Mouse (Mus musculus) liver, embryonic 15.5 days (tissue): ENCODE results near the gene Actb. TPM values are rescaled to one million over a fixed set of nuclear protein-coding genes. Genes with fewer than 3 reads are reported as not detected.
A peak's percentile ranks its signal among the peaks of the same experiment; 100 is the strongest.

Source experiments
- ATAC-seq: fragments of 200-750 bp; cut with Nextera tagmentation; 2 replicates; pipeline ENCODE4 v1.8.0; 2017; ENCODE audit warnings: moderate number of reproducible peaks, mild to moderate bottlenecking, moderate library complexity; ENCODE audit not compliant: insufficient read depth
- H3K27ac ChIP-seq: fragments of 300-500 bp; sonication (generic); replicated peaks from 2 replicates; pipeline ENCODE4 v1.5.1; 2015; ENCODE audit warnings: mild to moderate bottlenecking, inconsistent platforms
- H3K27me3 ChIP-seq: fragments of 300-500 bp; sonication (generic); 2 replicates; pipeline ENCODE4 v1.6.1; 2015; ENCODE audit warnings: mild to moderate bottlenecking, inconsistent platforms
- H3K36me3 ChIP-seq: fragments of 300-500 bp; sonication (generic); replicated peaks from 2 replicates; pipeline ENCODE4 v1.6.1; 2015; ENCODE audit warnings: moderate library complexity, mild to moderate bottlenecking, inconsistent platforms
- H3K4me1 ChIP-seq: fragments of 300-500 bp; sonication (generic); replicated peaks from 2 replicates; pipeline ENCODE4 v1.6.1; 2015; ENCODE audit warnings: inconsistent platforms
- H3K4me2 ChIP-seq: fragments of 300-500 bp; sonication (generic); 2 replicates; pipeline ENCODE4 v1.6.1; 2015; ENCODE audit warnings: moderate library complexity, mild to moderate bottlenecking, inconsistent platforms
- H3K4me3 ChIP-seq: fragments of 300-500 bp; sonication (generic); replicated peaks from 2 replicates; pipeline ENCODE4 v1.5.1; 2015; ENCODE audit warnings: mild to moderate bottlenecking, inconsistent platforms
- H3K9ac ChIP-seq: fragments of 300-500 bp; sonication (generic); 2 replicates; pipeline ENCODE4 v1.6.1; 2015; ENCODE audit warnings: moderate library complexity, mild to moderate bottlenecking, inconsistent platforms
- H3K9me3 ChIP-seq: fragments of 300-500 bp; sonication (generic); replicated peaks from 2 replicates; pipeline ENCODE4 v1.6.1; 2016; ENCODE audit warnings: inconsistent platforms
- WGBS: fragments of 180-500 bp; shearing (Covaris S2); methylation state at CpG from one replicate; pipeline ENCODE4 v1.1.7; 2015; ENCODE audit warnings: mixed read lengths; ENCODE audit not compliant: insufficient replicate concordance; 5-methylcytosine and 5-hydroxymethylcytosine counted together
- polyA plus RNA-seq: library from polyadenylated mRNA; unstranded; fragments of >200 nt; fragmentation: Nextera tagmentation; extraction: Ambion mirVana; gene quantifications from 2 replicates; pipeline ENCODE4 v1.2.1, GENCODE M21; 2015

The Actb gene
- polyA plus RNA-seq, 1 experiment from 2014 or later = 6,728 TPM

DNA sequence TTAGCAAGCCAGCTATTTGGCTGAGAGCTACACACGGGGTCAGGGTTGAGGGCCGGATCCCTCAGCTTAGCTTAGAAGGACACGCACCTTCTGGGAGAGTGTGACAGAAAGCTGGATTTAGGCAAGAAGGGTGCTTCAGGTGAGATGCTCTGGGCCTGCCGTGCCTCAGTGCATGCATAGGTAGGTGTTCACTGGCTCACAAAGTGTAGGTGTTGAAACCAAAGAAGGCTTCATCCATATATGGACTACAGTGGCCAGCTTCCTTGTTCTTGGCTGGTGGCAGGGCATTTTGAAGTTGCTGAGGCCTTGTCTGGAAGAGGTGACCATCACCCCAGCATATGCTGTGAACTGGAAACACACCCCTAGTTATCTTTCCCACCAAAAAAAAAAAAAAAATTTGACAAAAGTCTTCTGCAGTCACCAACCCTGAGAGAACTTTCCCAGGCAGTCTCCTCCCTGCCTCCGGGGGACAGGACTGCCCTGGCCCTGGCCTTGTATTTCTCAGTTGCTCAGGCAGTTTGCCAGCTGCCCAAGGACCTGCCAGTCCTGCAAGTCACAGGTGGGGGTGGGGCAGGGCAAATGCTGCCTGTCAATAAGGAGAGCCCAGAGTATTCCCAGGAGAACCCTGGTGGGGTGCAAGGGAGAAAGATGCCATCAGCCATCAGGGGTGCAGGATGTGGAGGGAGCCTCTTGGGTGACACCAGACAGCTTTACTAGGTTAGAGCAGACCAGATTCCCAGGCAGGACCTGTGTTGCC is 1.4 kb upstream of the Actb start:
- Histone ChIP-seq H3K27ac (peak overlapping the region; percentile 98), H3K36me3 (peaks cover 26% of the 10 kb centered on the region), H3K4me3 (peak overlapping the region; percentile 79), H3K27me3 (no peaks in the 10 kb centered on the region), H3K4me1 (peaks cover 81% of the 10 kb centered on the region), H3K4me2 (peak overlapping the region; percentile 91), H3K9ac (peak overlapping the region; percentile 96), H3K9me3 (no peaks in the 10 kb centered on the region)
- no peak for ATAC-seq
- 59% methylated on average over 5 of the region's 5 CpGs for WGBS

DNA sequence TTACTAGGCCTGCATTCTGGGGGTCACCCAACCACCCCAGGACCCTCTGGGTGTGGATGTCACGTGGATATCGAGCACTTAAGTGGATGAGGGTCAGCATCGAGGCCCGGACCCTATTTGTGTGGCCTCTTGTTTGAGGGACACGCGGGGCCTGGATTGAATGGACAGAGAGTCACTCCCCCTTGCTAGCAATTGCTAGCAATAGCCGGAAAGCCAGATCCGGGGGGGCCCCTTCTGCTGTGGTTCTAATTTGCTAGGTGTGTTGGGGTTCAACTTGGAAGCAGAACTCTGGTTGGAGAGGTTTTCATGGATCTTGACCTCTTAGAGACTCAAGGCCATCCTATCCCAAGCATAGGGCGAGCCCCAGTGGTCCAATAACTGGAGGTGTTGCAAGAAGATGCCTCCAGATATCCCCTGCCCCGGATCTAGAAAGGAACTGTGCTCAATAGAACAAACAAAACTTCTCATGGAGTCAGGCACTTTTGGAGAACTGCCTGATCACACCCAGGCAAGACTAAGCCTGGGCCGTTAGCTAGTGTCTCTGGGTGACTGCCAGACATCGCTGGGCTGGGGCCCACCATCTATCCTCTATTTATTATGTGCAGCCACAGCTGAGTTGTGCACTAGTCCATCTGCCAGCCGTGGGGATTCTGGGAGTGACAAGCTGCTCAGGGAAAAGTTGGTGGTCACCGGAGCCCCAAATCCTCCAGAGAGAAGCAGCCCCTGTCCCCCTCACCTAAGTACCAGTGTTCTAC is 671 bp upstream of the Actb start:
- Histone ChIP-seq H3K4me1 (peaks cover 81% of the 10 kb centered on the region), H3K36me3 (peaks cover 33% of the 10 kb centered on the region), H3K4me2 (peak overlapping the region; percentile 91), H3K27ac (peak overlapping the region; percentile 98), H3K9ac (peak overlapping the region; percentile 96), H3K9me3 (no peaks in the 10 kb centered on the region), H3K4me3 (peak overlapping the region; percentile 79), H3K27me3 (no peaks in the 10 kb centered on the region)
- WGBS = 33% methylated on average over 14 of the region's 14 CpGs
- no peak for ATAC-seq

DNA sequence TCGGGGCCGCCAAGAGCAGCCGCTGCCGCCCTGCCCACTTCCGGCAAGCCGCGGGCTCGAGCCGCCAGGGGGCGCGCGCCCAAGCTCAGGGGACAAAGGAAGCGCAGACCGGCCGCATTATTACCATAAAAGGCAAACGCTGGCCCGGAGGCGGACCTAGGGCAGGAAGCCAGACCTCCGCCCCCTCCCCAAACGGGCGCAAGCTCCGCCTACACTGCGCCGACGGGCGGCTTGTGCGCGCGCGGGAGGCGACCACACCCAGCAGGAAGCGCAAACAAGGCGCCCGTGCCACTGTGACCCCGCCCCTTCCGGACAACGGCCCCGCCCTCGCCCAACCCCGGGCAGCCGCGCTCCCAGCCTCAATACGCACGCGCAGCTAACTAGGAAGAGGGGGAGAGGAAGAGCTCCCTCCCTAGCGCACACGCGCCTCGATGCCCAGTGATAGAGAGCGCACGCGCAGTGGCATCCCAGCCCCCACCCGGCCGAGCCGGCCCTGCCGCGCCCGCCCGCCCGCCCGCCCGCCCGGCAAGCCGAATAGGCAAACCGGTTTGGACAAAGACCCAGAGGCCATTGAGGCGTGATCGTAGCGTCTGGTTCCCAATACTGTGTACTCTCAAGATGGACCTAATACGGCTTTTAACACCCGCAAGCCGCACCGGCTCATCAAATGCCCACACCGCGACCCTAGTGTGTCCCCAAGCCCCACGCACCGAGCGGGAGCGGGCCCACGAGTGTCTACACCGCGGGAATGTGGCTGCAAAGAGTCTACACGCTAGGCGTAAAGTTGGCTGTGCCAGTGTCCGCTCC is 626 bp downstream of the Actb start:
- Histone ChIP-seq H3K4me2 (peak overlapping the region; percentile 91), H3K9me3 (no peaks in the 10 kb centered on the region), H3K4me3 (peak overlapping the region; percentile 79), H3K4me1 (peaks cover 71% of the 10 kb centered on the region), H3K27me3 (no peaks in the 10 kb centered on the region), H3K27ac (peak overlapping the region; percentile 98), H3K9ac (peak overlapping the region; percentile 96), H3K36me3 (peaks cover 46% of the 10 kb centered on the region)
- under 1% methylated on average over 84 of the region's 84 CpGs for WGBS
- peak; percentile 90 for ATAC-seq

DNA sequence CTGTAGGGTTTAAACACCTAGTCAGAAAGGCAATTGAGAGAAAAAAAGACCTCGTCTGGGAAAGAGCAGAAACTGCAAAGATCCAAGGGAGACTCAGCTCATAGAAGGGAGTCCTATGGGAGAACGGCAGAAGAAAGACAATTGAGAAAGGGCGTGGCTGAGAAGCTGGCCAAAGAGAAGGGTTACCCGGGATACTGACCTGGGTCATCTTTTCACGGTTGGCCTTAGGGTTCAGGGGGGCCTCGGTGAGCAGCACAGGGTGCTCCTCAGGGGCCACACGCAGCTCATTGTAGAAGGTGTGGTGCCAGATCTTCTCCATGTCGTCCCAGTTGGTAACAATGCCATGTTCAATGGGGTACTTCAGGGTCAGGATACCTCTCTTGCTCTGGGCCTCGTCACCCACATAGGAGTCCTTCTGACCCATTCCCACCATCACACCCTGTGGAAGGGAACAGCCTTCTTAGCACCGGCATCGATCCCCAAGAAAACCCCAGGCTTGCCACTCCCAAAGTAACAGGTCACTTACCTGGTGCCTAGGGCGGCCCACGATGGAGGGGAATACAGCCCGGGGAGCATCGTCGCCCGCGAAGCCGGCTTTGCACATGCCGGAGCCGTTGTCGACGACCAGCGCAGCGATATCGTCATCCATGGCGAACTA is 1.4 kb downstream of the Actb start:
- Histone ChIP-seq H3K27me3 (no peaks in the 10 kb centered on the region), H3K9ac (peak overlapping the region; percentile 96), H3K36me3 (peaks cover 54% of the 10 kb centered on the region), H3K4me3 (peak overlapping the region; percentile 79), H3K4me2 (peak overlapping the region; percentile 80), H3K27ac (peak overlapping the region; percentile 98), H3K4me1 (peaks cover 63% of the 10 kb centered on the region), H3K9me3 (no peaks in the 10 kb centered on the region)
- 5% methylated on average over 27 of the region's 27 CpGs for WGBS
- no peak for ATAC-seq

DNA sequence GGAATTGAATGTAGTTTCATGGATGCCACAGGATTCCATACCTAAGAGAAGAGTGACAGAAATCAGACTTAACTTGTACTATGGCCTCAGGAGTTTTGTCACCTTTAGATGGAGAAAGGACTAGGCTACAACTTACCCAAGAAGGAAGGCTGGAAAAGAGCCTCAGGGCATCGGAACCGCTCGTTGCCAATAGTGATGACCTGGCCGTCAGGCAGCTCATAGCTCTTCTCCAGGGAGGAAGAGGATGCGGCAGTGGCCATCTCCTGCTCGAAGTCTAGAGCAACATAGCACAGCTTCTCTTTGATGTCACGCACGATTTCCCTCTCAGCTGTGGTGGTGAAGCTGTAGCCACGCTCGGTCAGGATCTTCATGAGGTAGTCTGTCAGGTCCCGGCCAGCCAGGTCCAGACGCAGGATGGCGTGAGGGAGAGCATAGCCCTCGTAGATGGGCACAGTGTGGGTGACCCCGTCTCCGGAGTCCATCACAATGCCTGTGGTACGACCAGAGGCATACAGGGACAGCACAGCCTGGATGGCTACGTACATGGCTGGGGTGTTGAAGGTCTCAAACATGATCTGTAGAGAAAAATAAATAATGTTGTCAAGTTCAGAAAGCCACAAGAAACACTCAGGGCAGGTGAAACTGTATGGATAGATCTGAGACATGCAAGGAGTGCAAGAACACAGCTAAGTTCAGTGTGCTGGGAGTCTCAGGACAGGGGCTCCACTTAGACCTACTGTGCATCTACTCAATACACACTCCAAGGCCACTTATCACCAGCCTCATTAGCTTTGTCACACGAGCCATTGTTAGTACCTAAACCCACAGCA is 2.1 kb downstream of the Actb start:
- Histone ChIP-seq H3K27me3 (no peaks in the 10 kb centered on the region), H3K4me3 (peak overlapping the region; percentile 79), H3K9ac (peak overlapping the region; percentile 96), H3K36me3 (peaks cover 62% of the 10 kb centered on the region), H3K9me3 (no peaks in the 10 kb centered on the region), H3K4me2 (peak overlapping the region; percentile 80), H3K4me1 (peaks cover 56% of the 10 kb centered on the region), H3K27ac (peak overlapping the region; percentile 98)
- no peak for ATAC-seq
- WGBS = 77% methylated on average over 19 of the region's 19 CpGs

DNA sequence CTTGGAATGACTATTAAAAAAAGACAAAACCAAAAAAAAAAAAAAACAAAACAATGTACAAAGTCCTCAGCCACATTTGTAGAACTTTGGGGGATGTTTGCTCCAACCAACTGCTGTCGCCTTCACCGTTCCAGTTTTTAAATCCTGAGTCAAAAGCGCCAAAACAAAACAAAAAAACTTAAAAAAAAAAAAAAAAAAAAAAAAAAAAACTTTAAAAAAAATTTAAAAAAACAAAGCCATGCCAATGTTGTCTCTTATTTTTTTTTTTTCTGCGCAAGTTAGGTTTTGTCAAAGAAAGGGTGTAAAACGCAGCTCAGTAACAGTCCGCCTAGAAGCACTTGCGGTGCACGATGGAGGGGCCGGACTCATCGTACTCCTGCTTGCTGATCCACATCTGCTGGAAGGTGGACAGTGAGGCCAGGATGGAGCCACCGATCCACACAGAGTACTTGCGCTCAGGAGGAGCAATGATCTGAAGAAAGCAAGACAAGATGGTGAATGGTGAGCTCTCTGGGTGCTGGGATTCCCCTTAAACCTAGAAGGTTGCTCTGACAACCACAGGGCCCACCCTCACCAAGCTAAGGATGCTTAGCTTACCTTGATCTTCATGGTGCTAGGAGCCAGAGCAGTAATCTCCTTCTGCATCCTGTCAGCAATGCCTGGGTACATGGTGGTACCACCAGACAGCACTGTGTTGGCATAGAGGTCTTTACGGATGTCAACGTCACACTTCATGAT is 2.9 kb downstream of the Actb start:
- 83% methylated on average over 14 of the region's 14 CpGs for WGBS
- no peak for ATAC-seq
- 0 out of 2 replicates have a peak overlapping the region, but pooled peaks have one; percentile 48 for H3K27ac ChIP-seq

DNA sequence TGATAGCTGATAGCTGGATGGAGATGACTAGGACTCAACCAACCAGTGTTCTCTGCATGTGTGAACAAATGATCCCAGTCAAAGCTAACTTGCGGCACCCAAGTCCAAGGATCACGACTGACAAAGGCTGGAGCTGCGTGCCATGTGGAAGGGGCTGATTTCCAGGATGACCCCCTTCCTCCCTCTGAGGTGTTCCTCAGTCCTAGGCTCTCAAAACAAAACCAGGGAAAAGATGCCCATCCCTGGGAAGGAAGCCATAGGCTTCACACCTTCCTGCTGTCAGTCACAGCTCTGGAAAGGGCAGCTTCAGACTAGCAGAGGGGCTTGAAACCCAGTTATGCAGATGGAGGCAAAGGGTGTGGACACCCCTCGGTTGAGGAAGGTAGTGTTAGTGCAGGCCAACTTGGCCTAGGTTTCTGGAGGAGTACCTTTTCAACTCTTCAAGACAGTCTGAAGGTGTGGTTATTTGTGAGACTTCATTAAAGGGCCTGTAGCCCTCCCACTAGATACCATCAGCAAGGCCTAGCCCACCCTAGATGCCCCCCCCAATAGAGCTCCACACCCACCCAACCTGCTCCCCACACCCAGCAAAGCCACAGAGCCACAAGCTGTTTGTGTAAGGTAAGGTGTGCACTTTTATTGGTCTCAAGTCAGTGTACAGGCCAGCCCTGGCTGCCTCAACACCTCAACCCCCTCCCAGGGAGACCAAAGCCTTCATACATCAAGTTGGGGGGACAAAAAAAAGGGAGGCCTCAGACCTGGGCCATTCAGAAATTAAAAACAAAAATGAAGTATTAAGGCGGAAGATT is 3.8 kb downstream of the Actb start:
- 0 out of 2 replicates have a peak overlapping the region, but pooled peaks have one; percentile 3 for H3K4me3 ChIP-seq
- H3K36me3 ChIP-seq = peaks cover 70% of the 10 kb centered on the region
- peak overlapping the region; percentile 48 for H3K27ac ChIP-seq

More for the DNA sequence above, 2.9 kb downstream of the Actb start:
- peaks cover 69% of the 10 kb centered on the region for H3K36me3 ChIP-seq
- H3K4me3 ChIP-seq = peak overlapping the region; percentile 79
- H3K4me1 ChIP-seq = peaks cover 48% of the 10 kb centered on the region
- peak overlapping the region; percentile 80 for H3K4me2 ChIP-seq
- no peaks in the 10 kb centered on the region for H3K9me3 ChIP-seq
- no peak overlapping the region for H3K9ac ChIP-seq
- no peaks in the 10 kb centered on the region for H3K27me3 ChIP-seq

DNA sequence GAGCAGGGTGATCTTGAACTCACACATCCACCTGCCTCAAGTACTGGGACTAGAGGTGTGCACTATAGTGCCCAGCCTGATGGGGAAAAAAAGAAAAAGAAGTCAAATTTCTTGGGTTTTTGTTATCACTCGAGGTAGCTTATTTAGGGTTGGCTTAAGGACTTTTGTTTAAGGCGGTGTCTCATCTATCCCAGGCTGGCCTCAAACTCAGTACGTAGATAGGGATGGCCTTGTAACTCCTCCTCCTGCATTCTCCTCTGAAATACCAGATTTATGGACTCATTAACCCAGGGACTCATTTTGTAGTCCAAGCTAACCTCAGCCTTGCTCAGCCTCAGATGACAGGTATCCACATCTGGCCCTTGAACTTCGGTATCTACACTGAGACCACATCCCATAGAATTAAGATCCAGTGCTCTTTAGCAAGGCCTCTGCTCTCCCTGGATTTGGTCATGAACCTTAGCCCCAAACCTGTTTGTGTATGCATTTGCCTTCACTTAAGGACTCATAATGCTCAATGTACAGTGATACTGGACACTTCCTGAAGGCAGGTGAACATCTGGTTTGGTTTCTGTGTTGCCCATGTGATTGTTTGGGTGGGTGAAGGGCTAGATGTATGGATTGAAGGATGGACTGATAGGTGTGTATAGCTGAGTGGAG is 4.6 kb downstream of the Actb start:
- H3K36me3 ChIP-seq = peaks cover 70% of the 10 kb centered on the region
- no peak overlapping the region for H3K9ac ChIP-seq
- no peak for ATAC-seq
- H3K27me3 ChIP-seq = no peaks in the 10 kb centered on the region
- H3K4me2 ChIP-seq = no peak overlapping the region
- WGBS = 51% methylated on average over 4 of the region's 4 CpGs
- no peak overlapping the region for H3K4me3 ChIP-seq
- H3K9me3 ChIP-seq = no peaks in the 10 kb centered on the region
- H3K27ac ChIP-seq = peak overlapping the region; percentile 48
- peaks cover 38% of the 10 kb centered on the region for H3K4me1 ChIP-seq

More for the DNA sequence above, 3.8 kb downstream of the Actb start:
- Histone ChIP-seq H3K9ac (no peak overlapping the region), H3K4me2 (peak overlapping the region; percentile 6; the same call in 1 of the 2 replicates), H3K9me3 (no peaks in the 10 kb centered on the region), H3K27me3 (no peaks in the 10 kb centered on the region), H3K4me1 (peaks cover 41% of the 10 kb centered on the region)
- ATAC-seq = no peak
- 66% methylated on average over 5 of the region's 5 CpGs for WGBS
